Mouse (Mus musculus) brain, adult 2 months (tissue): Measurements from ENCODE around the gene Mef2c.

Experiments
- DNase-seq: peaks from one replicate; pipeline ENCODE4 v3.0.0; 2011; ENCODE audit warnings: low read depth, low spot score

Gene Mef2c

GRCm38 (mm10) chr13:83608851-83609516 lies 105.2 kb downstream of the Mef2c start:
- DNase-seq = no peak

GRCm38 (mm10) chr13:83609517-83609878 lies 105.7 kb downstream of the Mef2c start:
- DNase-seq = peak; percentile 86

GRCm38 (mm10) chr13:83610124-83610523 lies 106.3 kb downstream of the Mef2c start:
- no peak for DNase-seq

- no peak for DNase-seq
These were observed 108.4 kb downstream of the Mef2c start for GRCm38 (mm10) chr13:83612195-83612594.

GRCm38 (mm10) chr13:83615875-83616274 lies 112.0 kb downstream of the Mef2c start:
- DNase-seq = peak; percentile 36

GRCm38 (mm10) chr13:83624651-83625050 lies 120.8 kb downstream of the Mef2c start:
- no peak for DNase-seq

- DNase-seq = no peak
These were observed 123.6 kb downstream of the Mef2c start for GRCm38 (mm10) chr13:83627429-83627828.

- no peak for DNase-seq
These were observed 124.3 kb downstream of the Mef2c start for GRCm38 (mm10) chr13:83628139-83628538.

- DNase-seq = no peak
These were observed 129.3 kb downstream of the Mef2c start for GRCm38 (mm10) chr13:83633155-83633554.

- no peak for DNase-seq
These were observed 131.4 kb downstream of the Mef2c start for GRCm38 (mm10) chr13:83635218-83635617.

- DNase-seq = no peak
These were observed 133.8 kb downstream of the Mef2c start for GRCm38 (mm10) chr13:83637666-83638065.

- no peak for DNase-seq
These were observed 134.9 kb downstream of the Mef2c start for GRCm38 (mm10) chr13:83638735-83639134.

- no peak for DNase-seq
These were observed 145.2 kb downstream of the Mef2c start for GRCm38 (mm10) chr13:83649051-83649450.

GRCm38 (mm10) chr13:83649795-83650476 lies 146.1 kb downstream of the Mef2c start:
- peak; percentile 62 for DNase-seq

- no peak for DNase-seq
These were observed 147.0 kb downstream of the Mef2c start for GRCm38 (mm10) chr13:83650807-83651206.

- DNase-seq = peak; percentile 65
These were observed 148.2 kb downstream of the Mef2c start for GRCm38 (mm10) chr13:83651941-83652548.

- peak; percentile 33 for DNase-seq
These were observed 148.7 kb downstream of the Mef2c start for GRCm38 (mm10) chr13:83652560-83652959.

GRCm38 (mm10) chr13:83654889-83655769 lies 151.3 kb downstream of the Mef2c start:
- peak; percentile 95 for DNase-seq

GRCm38 (mm10) chr13:83656094-83656493 lies 152.3 kb downstream of the Mef2c start:
- DNase-seq = peak; percentile 78

GRCm38 (mm10) chr13:83656773-83657172 lies 152.9 kb downstream of the Mef2c start:
- DNase-seq = no peak

GRCm38 (mm10) chr13:83660722-83661121 lies 156.9 kb downstream of the Mef2c start:
- DNase-seq = peak; percentile 75

- no peak for DNase-seq
These were observed 157.3 kb downstream of the Mef2c start for GRCm38 (mm10) chr13:83661166-83661565.
